Mouse (Mus musculus): ENCODE measurements around the gene Sec11a. TPM values are rescaled to one million over a fixed set of nuclear protein-coding genes. Genes with fewer than 3 reads are reported as not detected.
"Not testable (repeated sequence)": the region's sequence is repeated elsewhere in the genome, so short reads cannot be mapped to it uniquely, and the experiment has no call there.

Sec11a gene
- 10 to 100 TPM; 47.8 to 59.0 TPM for total RNA-seq (2021)

- intact Hi-C loops (cut with DNase I) = loop anchor here (5.0 kb wide), 2 partner anchors 45 kb away; partner anchors contain the start of genes Wdr73 and Zfp592
These were observed at the start of gene Sec11a for GRCm38 (mm10) chr7:80947445-80948350. TSS of gene Sec11a (minus strand) at chr7:80947780.

GRCm38 (mm10) chr7:80995266-80996146 is 47.9 kb upstream of the Sec11a start:
- no peak for DNase-seq (ENCODE audit: low spot score)
- intact Hi-C loops (cut with DNase I) = loop anchor here (2.0 to 10.0 kb wide), 3 partner anchors 97 to 349 kb away; partner anchors contain the start of gene Rps17

More at GRCm38 (mm10) chr7:80947445-80948350, at the start of gene Sec11a:
- peak; percentile 90 for DNase-seq (ENCODE audit: low spot score)

GRCm38 (mm10) chr7:80994663-80995005 is 47.1 kb upstream of the Sec11a start:
- DNase-seq (ENCODE audit: low spot score) = no peak
- intact Hi-C loops (cut with DNase I) = loop anchor here (2.0 to 10.0 kb wide), 4 partner anchors 47 to 350 kb away; partner anchors contain the start of genes Rps17 and Sec11a

GRCm38 (mm10) chr7:80993834-80994662 is 46.5 kb upstream of the Sec11a start:
- intact Hi-C loops (cut with DNase I) = loop anchor here (2.0 to 10.0 kb wide), 4 partner anchors 47 to 351 kb away; partner anchors contain the start of genes Rps17 and Sec11a
- no peak for DNase-seq (ENCODE audit: low spot score)

GRCm38 (mm10) chr7:80992980-80993833 is 45.6 kb upstream of the Sec11a start, which contains the start of gene Zfp592:
TSS of gene Zfp592 (plus strand) at chr7:80993681.
- DNase-seq (ENCODE audit: low spot score) = peak; percentile 78
- intact Hi-C loops (cut with DNase I) = loop anchor here (5.0 to 10.0 kb wide), 3 partner anchors 46 to 352 kb away; partner anchors contain the start of genes Rps17 and Sec11a

GRCm38 (mm10) chr7:80992631-80992979 is 45.0 kb upstream of the Sec11a start:
- intact Hi-C loops (cut with DNase I) = loop anchor here (5.0 to 10.0 kb wide), 3 partner anchors 45 to 352 kb away; partner anchors contain the start of genes Rps17 and Sec11a

GRCm38 (mm10) chr7:80992063-80992462 is 44.5 kb upstream of the Sec11a start:
- intact Hi-C loops (cut with DNase I) = loop anchor here (5.0 to 10.0 kb wide), 3 partner anchors 45 to 353 kb away; partner anchors contain the start of genes Rps17 and Sec11a
- no peak for DNase-seq (ENCODE audit: low spot score)

More at GRCm38 (mm10) chr7:80992631-80992979, 45.0 kb upstream of the Sec11a start:
- DNase-seq (ENCODE audit: low spot score) = peak; percentile 6

- intact Hi-C loops (cut with DNase I) = loop anchor here (5.0 to 10.0 kb wide), 3 partner anchors 44 to 353 kb away; partner anchors contain the start of genes Rps17 and Sec11a
These were observed 44.0 kb upstream of the Sec11a start for GRCm38 (mm10) chr7:80991589-80991988.

GRCm38 (mm10) chr7:80990276-80990675 is 42.7 kb upstream of the Sec11a start:
- no peak for DNase-seq (ENCODE audit: low spot score)
- intact Hi-C loops (cut with DNase I) = loop anchor here (5.0 to 10.0 kb wide), 3 partner anchors 43 to 355 kb away; partner anchors contain the start of genes Rps17 and Sec11a

More at GRCm38 (mm10) chr7:80991589-80991988, 44.0 kb upstream of the Sec11a start:
- DNase-seq (ENCODE audit: low spot score) = no peak

GRCm38 (mm10) chr7:80987805-80988625 is 40.4 kb upstream of the Sec11a start:
- DNase-seq (ENCODE audit: low spot score) = no peak
- intact Hi-C loops (cut with DNase I) = no loop called here

- no peak for DNase-seq (ENCODE audit: low spot score)
- intact Hi-C loops (cut with DNase I) = no loop called here
These were observed 39.0 kb upstream of the Sec11a start for GRCm38 (mm10) chr7:80986458-80987187.

GRCm38 (mm10) chr7:80980566-80980965 is 33.0 kb upstream of the Sec11a start:
- intact Hi-C loops (cut with DNase I) = no loop called here
- DNase-seq (ENCODE audit: low spot score) = no peak

GRCm38 (mm10) chr7:80973638-80974015 is 26.0 kb upstream of the Sec11a start:
- intact Hi-C loops (cut with DNase I); DNase-seq (ENCODE audit: low spot score): not testable (repeated sequence)

- intact Hi-C loops (cut with DNase I); DNase-seq (ENCODE audit: low spot score): not testable (repeated sequence)
These were observed 25.5 kb upstream of the Sec11a start for GRCm38 (mm10) chr7:80972920-80973637.

GRCm38 (mm10) chr7:80972082-80972481 is 24.5 kb upstream of the Sec11a start:
- DNase-seq (ENCODE audit: low spot score) = no peak
- intact Hi-C loops (cut with DNase I) = no loop called here

- no peak for DNase-seq (ENCODE audit: low spot score)
- intact Hi-C loops (cut with DNase I) = no loop called here
These were observed 23.8 kb upstream of the Sec11a start for GRCm38 (mm10) chr7:80971419-80971818.
